Comparison of ENCODE assay signal across 8 mouse cellular contexts in genomic region chr11:8557006-8557405, GRCm38 (mm10).
A peak's percentile ranks its signal among the peaks of the same experiment; 100 is the strongest.
DNase-seq lines count a peak whose midpoint lies in the region; ATAC-seq lines count a peak whose summit lies in the region.
"Had no signal": no experiment of that assay in that cellular context is flagged by ENCODE, and none has a peak within 500 bp of the region (broad histone marks: within the 10 kb centered on the region; RNA-seq: fewer than 3 reads in every experiment).

No protein-coding gene starts in this region.

- H3K9ac ChIP-seq in liver, embryonic 11.5 days (ENCODE audit: low read depth, low read length) = no peak overlapping the region
- H3K9ac ChIP-seq: liver, embryonic 15.5 days had no signal

- peak; percentile 46 for ATAC-seq in liver, embryonic 11.5 days (replicated peaks; ENCODE audit: low FRiP score)
- no peak for ATAC-seq in erythroid progenitor cell, adult 5-6 weeks (replicated peaks; ENCODE audit: low FRiP score, poor library complexity, severe bottlenecking)

- H3K9me3 ChIP-seq in forebrain, embryonic 10.5 days = no peaks in the 10 kb centered on the region
- H3K9me3 ChIP-seq in liver, embryonic 11.5 days (ENCODE audit: control insufficient read depth, low read length) = no peaks in the 10 kb centered on the region
- H3K9me3 ChIP-seq: liver, embryonic 15.5 days had no signal

- no peaks in the 10 kb centered on the region for H3K27me3 ChIP-seq in forebrain, embryonic 10.5 days (ENCODE audit: poor library complexity, severe bottlenecking)
- no peaks in the 10 kb centered on the region for H3K27me3 ChIP-seq in liver, embryonic 11.5 days (replicated peaks; ENCODE audit: control insufficient read depth, insufficient read depth, low read length)
- H3K27me3 ChIP-seq: liver, embryonic 15.5 days had no signal

- intact Hi-C loops in heart, postnatal 36 days (cut with DNase I) = no loop called here

- H3K36me3 ChIP-seq in forebrain, embryonic 10.5 days (replicated peaks) = no peaks in the 10 kb centered on the region
- no peaks in the 10 kb centered on the region for H3K36me3 ChIP-seq in liver, embryonic 11.5 days (ENCODE audit: control insufficient read depth, insufficient read depth, low read length)
- H3K36me3 ChIP-seq: liver, embryonic 15.5 days had no signal

- H3K27ac ChIP-seq in forebrain, embryonic 10.5 days = peak overlapping the region; percentile 75
- H3K27ac ChIP-seq in liver, embryonic 11.5 days (ENCODE audit: low read depth, low read length) = peak overlapping the region; percentile 13; the same call in 1 of the 2 replicates
- H3K27ac ChIP-seq: liver, embryonic 15.5 days had no signal

- H3K4me2 ChIP-seq in liver, embryonic 11.5 days = no peak overlapping the region
- H3K4me2 ChIP-seq: liver, embryonic 15.5 days had no signal

- DNase-seq in right cerebral cortex, postnatal 10 days (ENCODE audit: low spot score in 2 of 2) = peak; percentile 70 to 74
- DNase-seq in right cerebral cortex, adult 18-20 months = no peak
- peak; percentile 26 for DNase-seq in forebrain, embryonic 10.5 days (ENCODE audit: extremely low spot score, low spot score)
- DNase-seq in heart, postnatal 36 days = peak; percentile 20 to 42
- peak; percentile 55 for DNase-seq in liver, embryonic 11.5 days (ENCODE audit: low spot score)
- peak; percentile 8 to 10 for DNase-seq in natural killer cell, adult 2 months (ENCODE audit: low spot score in 2 of 2)

- peaks cover 27% of the 10 kb centered on the region for H3K4me1 ChIP-seq in forebrain, embryonic 10.5 days
- peaks cover 7% of the 10 kb centered on the region for H3K4me1 ChIP-seq in liver, embryonic 11.5 days (replicated peaks; ENCODE audit: control insufficient read depth, insufficient read depth, low read length)

- no peak overlapping the region for H3K4me3 ChIP-seq in forebrain, embryonic 10.5 days
- no peak overlapping the region for H3K4me3 ChIP-seq in liver, embryonic 11.5 days (ENCODE audit: low read depth, low read length)
- H3K4me3 ChIP-seq: liver, embryonic 15.5 days had no signal

- WGBS in forebrain, embryonic 10.5 days = 33% methylated on average over 9 of the region's 9 CpGs
- 19% methylated on average over 9 of the region's 9 CpGs for WGBS in liver, embryonic 11.5 days
